Mouse (Mus musculus): ENCODE results near the gene Cyfip1.

The Cyfip1 gene

DNA sequence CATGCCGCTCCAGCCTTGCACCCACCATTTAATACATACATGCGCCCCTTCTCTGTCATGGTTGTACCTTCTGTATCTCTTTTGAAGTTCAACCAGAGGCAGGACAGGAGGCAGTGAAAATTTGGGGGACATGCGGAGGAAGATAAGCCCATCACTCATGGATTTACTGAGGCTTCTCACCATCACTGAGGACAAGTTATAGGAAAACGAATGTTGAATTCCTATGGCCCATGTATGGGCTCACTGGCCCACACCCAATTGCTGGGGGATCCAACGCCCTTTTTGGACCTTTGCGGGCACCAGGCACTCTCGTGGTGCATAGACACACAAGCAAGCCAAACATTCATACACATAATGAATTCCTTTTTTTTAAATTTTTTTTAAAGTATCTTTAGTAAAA, at the start of gene Cyfip1:
Gene Cyfip1, plus strand, starts transcription at position 301 of the 400 bp plus-strand sequence.
- DNase-seq (ENCODE audit: low spot score in 2 of 2), result no peak

GRCm38 (mm10) chr7:55792280-55792679, 49.3 kb upstream of the Cyfip1 start:
- no peak for DNase-seq (ENCODE audit: low spot score in 2 of 2)

DNA sequence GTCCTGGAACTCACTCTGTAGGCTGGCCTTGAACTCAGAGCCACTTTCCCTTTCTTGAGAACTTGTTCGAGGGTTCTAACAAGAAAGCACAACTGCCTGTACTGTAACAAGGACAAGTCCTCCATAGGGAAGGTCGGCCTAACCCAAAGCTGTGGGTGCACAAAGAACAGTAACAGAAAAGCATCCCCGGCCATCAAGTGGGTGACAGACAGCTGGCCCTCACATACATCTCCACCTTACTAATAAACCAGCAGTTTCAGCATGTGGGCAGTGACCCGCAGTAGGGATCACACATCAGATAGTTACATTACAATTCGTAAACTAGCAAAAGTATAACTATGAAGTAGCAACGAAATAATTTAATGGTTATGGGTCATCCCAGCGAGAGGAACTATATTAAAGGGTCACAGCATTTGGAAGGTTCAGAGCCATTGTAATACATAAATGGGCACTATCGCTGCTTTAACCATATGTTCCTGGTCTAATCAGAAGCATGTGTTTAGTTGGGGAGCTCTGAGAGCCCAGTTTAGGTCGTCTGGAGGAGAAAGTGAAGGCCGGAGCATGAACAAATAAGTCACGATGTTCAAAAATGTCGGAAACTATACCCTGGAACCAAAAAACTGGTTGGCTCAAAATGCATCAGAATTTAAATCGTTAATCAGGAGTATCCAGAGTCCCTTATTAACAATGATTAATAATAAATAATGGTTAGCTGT, 48.2 kb upstream of the Cyfip1 start:
- DNase-seq (ENCODE audit: low spot score in 2 of 2), result no peak

GRCm38 (mm10) chr7:55793952-55794603, 47.5 kb upstream of the Cyfip1 start, which contains the start of gene Tubgcp5:
Gene Tubgcp5 (plus strand): TSS chr7:55794154.
- peak; percentile 97 for DNase-seq (ENCODE audit: low spot score in 2 of 2)

DNA sequence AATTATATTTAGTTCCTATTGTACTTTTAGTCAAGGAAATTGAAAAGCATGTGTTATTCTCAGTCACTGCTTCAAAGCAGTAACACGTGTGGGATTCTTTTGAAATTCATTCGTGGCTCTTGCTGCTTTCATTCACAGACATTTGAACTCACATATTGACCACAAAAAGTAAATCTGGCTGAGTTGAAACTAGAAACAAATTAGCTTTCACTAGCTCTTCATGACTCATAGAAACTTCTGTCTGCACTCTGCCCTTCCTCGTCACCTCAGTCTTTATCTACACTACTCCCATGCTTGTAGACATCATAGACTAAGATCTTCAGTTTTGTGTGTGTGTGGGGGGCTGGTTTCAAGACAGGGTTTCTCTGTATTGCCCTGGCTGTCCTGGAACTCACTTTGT, 41.6 kb upstream of the Cyfip1 start:
- no peak for DNase-seq (ENCODE audit: low spot score in 2 of 2)

DNA sequence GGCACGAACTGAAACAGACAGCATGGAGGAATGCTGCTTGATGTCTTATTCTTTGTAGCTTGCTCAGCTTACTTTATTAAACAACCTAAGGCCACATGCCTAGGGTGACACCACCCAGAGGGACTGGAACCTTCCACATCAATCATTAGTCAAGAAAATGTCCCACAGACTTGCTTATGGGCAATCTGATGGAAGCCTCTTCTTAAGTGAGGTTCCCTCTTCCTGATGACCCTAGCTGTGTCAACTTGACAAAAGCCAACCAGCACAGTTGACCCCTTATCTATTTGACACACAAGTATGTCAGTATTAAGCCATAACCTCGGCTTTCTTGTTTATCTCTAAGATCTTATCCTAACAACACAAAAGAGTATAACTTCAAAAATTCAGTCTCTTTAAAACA, 31.6 kb upstream of the Cyfip1 start:
- DNase-seq (ENCODE audit: low spot score in 2 of 2), result no peak

- no peak for DNase-seq (ENCODE audit: low spot score in 2 of 2)
Measured at GRCm38 (mm10) chr7:55824468-55824867, 17.1 kb upstream of the Cyfip1 start.

DNA sequence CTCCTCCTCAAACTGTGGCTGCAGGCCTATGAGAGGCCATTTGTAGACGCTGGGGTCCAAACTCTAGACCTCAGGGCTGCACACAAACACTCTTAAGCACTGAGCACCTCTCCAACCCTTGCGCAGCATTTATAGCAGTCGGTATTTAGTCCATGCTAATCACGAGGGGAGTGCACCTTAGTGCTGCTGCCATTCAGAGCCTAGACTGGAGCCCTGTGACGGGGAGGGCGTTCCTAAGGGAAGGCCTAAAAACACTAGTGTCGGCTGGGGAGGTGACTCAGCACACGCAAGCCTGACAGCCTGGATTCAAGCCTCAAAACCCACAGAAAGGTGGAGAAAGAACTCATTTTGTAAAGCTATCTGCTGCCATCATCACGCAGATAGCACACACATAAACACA, 14.0 kb upstream of the Cyfip1 start:
- no peak for DNase-seq (ENCODE audit: low spot score in 2 of 2)

- DNase-seq (ENCODE audit: low spot score in 2 of 2), result no peak
Measured at GRCm38 (mm10) chr7:55836877-55837276, 4.7 kb upstream of the Cyfip1 start.

DNA sequence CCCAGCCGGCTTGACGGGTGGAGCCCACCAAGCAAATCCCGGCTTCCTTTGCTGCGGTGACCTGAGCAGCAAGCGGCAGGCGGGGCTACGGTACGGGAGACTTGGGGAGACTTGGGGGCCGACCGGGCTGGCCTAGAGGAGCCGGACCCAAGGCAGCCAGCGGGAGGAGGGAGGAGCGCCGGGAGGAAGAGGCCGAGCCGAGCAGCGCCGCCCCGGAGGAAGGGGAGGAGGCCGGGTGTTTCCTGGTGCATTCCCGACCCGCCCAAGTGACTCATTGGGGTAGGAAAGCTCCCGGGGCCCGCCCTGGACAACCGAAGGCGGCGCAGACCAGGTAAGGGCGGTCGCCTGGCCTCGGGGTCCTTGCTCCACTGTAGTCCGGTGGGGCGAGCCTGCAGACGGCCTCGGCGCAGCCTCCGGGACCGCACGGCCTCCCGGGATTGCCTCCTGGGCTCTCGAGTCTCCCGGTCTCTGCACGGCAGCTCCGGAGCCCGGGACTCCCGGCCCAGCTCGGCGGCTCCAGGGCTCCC, 495 bp downstream of the Cyfip1 start:
- peak; percentile 75 to 78 for DNase-seq (ENCODE audit: low spot score in 2 of 2)

GRCm38 (mm10) chr7:55842504-55843152, 1.1 kb downstream of the Cyfip1 start:
- DNase-seq (ENCODE audit: low spot score in 2 of 2), result no peak

- DNase-seq (ENCODE audit: low spot score in 2 of 2), result no peak
Measured at GRCm38 (mm10) chr7:55846606-55847312, 5.2 kb downstream of the Cyfip1 start.

DNA sequence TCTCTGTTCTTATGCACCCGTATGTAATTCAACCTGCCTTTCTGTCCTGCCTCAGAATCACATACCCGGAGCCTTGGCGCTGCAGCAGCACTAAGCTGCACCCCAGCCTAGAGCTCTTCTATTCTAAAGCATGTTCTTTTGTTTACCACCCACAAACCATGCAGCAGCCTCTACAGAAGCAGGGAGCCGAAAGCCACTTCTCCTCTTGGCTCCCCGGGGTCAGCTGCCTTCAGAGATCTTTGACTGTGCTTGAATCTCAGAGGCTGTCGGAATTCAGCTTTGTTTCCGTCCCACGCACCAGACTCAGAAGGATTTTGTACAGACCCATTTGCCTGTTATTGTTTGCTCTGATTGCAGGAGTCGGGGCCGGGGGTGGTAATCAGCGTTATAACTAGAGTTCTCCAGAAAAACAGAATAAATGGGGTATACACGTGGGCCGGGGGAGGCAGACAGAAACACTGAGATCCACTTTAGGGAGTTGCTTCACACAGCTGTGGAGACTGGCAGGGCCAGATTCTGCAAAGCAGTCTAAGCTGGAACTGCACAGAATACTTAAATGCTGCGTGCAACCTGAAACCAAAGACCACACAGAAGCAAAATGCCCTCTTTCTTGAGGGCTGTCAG, 8.5 kb downstream of the Cyfip1 start:
- peak; percentile 48 to 58 for DNase-seq (ENCODE audit: low spot score in 2 of 2)

DNA sequence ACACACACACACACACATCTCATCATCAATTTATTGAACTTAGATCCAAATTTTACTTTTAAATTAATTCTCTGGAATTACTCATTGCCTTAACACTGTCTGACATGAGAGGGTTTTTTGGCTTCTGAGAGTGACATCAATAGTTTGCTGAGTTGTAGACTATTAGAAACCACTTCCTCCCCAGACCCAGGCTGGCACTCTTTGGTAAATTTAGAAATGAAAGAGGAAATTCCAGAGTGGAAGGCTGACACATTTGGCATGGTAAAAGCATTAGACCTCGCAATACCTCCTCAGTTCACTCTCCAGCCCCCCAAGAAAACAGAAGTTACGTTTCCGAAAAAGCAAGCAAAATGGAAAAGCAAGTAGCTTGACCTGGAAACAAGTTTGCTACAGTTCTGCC, 11.2 kb downstream of the Cyfip1 start:
- no peak for DNase-seq (ENCODE audit: low spot score in 2 of 2)

DNA sequence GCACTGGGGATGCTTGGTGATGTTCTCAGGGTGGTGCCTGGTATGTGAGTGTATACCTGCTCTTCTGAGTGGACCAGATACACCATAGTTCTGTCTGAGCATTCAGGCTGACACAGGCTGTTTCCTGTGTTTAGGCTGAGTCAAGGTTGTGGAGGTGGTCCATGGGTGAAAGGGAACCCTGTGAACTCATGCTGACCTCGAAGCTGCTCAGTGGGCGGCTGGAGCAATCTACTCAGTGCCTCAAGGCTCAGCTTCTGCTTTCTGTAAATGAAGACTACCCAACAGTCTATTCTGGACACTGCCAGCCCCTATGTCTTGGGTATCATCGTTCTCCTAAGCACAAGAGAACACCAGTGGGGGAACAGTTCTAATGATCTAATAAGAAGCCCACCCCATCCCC, 14.1 kb downstream of the Cyfip1 start:
- DNase-seq (ENCODE audit: low spot score in 2 of 2), result no peak

- no peak for DNase-seq (ENCODE audit: low spot score in 2 of 2)
Measured at GRCm38 (mm10) chr7:55856741-55857140, 15.2 kb downstream of the Cyfip1 start.

GRCm38 (mm10) chr7:55857729-55858128, 16.2 kb downstream of the Cyfip1 start:
- DNase-seq (ENCODE audit: low spot score in 2 of 2), result no peak

- no peak for DNase-seq (ENCODE audit: low spot score in 2 of 2)
Measured at GRCm38 (mm10) chr7:55858836-55859517, 17.4 kb downstream of the Cyfip1 start.

DNA sequence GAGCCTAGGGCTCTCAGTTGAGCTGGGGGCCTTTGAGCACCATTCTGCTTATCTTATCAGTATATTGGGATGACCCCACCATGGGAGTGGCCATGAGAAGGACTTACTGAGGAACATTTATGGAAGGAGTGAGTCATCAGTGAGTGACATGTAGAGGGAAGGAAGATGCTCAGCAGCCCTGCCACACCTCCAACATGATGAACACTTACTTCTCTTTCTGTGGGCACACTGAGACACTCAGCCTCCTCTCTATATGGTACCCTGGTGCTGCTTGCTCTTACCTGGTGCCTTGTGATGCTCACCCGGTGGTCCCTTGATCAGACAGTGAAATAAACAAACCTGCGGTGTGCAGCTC, 17.9 kb downstream of the Cyfip1 start:
- no peak for DNase-seq (ENCODE audit: low spot score in 2 of 2)

DNA sequence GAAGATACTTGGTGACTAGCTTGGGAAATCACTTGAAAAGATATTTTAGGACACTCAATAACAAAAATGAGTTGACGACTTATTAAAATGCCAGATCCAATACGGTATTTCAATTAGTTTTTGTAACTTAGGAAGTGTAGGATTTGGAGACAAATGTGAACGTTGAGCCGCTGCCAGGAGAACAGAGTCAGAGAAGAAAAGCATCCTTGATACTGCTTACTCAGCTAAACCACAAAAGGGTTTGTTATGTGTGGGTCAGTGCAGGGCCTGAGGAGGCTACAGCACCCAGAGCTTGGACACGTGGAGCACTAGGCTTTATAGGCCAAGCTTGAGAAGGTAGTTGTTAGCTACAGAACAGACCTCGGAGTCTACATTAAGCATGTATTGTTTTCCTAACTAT, 18.4 kb downstream of the Cyfip1 start:
- DNase-seq (ENCODE audit: low spot score in 2 of 2), result no peak

GRCm38 (mm10) chr7:55861175-55861574, 19.6 kb downstream of the Cyfip1 start:
- DNase-seq (ENCODE audit: low spot score in 2 of 2), result no peak

Measured in frontal cortex, postnatal 14 days (tissue).